Mouse (Mus musculus): Measurements from ENCODE around the gene Macf1.

Macf1 gene

GRCm38 (mm10) chr4:123397643-123398434 is 286.3 kb downstream of the Macf1 start:
- Histone ChIP-seq H3K36me3 (ENCODE audit: insufficient read depth, low read length) (peaks cover 84% of the 10 kb centered on the region), H3K27me3 (ENCODE audit: insufficient read depth, low read length) (no peaks in the 10 kb centered on the region), H3K4me3 (replicated peaks; ENCODE audit: low read length) (no peak overlapping the region), H3K9me3 (ENCODE audit: low read length) (no peaks in the 10 kb centered on the region), H3K4me1 (replicated peaks; ENCODE audit: low read depth, low read length) (peaks cover 14% of the 10 kb centered on the region)
- TF ChIP-seq POU5F1 (IDR thresholded peaks at IDR 0.05; ENCODE audit: borderline replicate concordance, low read length) = no peak
- no peak for TF ChIP-seq CTCF (conservative IDR thresholded peaks at IDR 0.05; ENCODE audit: low read length)
- TF ChIP-seq NANOG (IDR thresholded peaks at IDR 0.05; ENCODE audit: borderline replicate concordance, low read length) = no peak

- no peaks in the 10 kb centered on the region for H3K9me3 ChIP-seq (ENCODE audit: low read length)
- TF ChIP-seq POU5F1 (IDR thresholded peaks at IDR 0.05; ENCODE audit: borderline replicate concordance, low read length) = no peak
- TF ChIP-seq NANOG (IDR thresholded peaks at IDR 0.05; ENCODE audit: borderline replicate concordance, low read length) = no peak
- TF ChIP-seq CTCF (conservative IDR thresholded peaks at IDR 0.05; ENCODE audit: low read length) = no peak
- peaks cover 86% of the 10 kb centered on the region for H3K36me3 ChIP-seq (ENCODE audit: insufficient read depth, low read length)
- H3K4me1 ChIP-seq (replicated peaks; ENCODE audit: low read depth, low read length) = peaks cover 14% of the 10 kb centered on the region
- H3K4me3 ChIP-seq (replicated peaks; ENCODE audit: low read length) = no peak overlapping the region
- H3K27me3 ChIP-seq (ENCODE audit: insufficient read depth, low read length) = no peaks in the 10 kb centered on the region
These were observed 287.1 kb downstream of the Macf1 start for GRCm38 (mm10) chr4:123397049-123397448.

DNA sequence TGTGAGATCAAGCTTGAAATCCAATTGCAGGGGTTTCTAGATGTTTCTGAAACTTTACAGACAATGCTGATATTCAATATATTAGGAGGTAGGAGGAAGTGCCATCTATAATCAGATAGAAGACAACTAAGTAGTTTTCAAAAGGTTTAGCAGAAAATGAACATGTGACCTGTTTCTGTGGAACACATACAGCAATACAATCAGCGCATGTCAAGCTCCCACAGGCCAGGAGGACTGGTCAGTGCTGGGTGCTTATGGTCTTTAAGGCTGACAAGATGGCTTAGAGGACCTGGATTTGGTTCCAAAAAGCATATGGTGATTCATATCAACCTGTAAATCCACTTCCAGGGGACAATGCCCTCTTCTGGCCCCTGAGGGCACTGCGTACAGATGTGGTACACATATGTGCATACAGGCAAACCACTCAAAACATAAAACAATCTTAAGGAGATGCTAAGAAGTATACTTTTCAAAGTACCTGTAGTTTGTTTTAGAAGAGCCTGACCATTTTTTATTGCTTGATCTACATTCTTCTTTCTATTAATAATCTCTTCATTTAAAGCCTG is 288.6 kb downstream of the Macf1 start:
- TF ChIP-seq NANOG (IDR thresholded peaks at IDR 0.05; ENCODE audit: borderline replicate concordance, low read length) (no peak), POU5F1 (IDR thresholded peaks at IDR 0.05; ENCODE audit: borderline replicate concordance, low read length) (no peak), CTCF (conservative IDR thresholded peaks at IDR 0.05; ENCODE audit: low read length) (peak; percentile 60)
- H3K4me3 ChIP-seq (replicated peaks; ENCODE audit: low read length) = no peak overlapping the region
- no peaks in the 10 kb centered on the region for H3K27me3 ChIP-seq (ENCODE audit: insufficient read depth, low read length)
- peaks cover 86% of the 10 kb centered on the region for H3K36me3 ChIP-seq (ENCODE audit: insufficient read depth, low read length)
- no peaks in the 10 kb centered on the region for H3K9me3 ChIP-seq (ENCODE audit: low read length)
- peaks cover 14% of the 10 kb centered on the region for H3K4me1 ChIP-seq (replicated peaks; ENCODE audit: low read depth, low read length)

GRCm38 (mm10) chr4:123394878-123395277 is 289.3 kb downstream of the Macf1 start:
- no peaks in the 10 kb centered on the region for H3K9me3 ChIP-seq (ENCODE audit: low read length)
- TF ChIP-seq NANOG (IDR thresholded peaks at IDR 0.05; ENCODE audit: borderline replicate concordance, low read length) = no peak
- TF ChIP-seq CTCF (conservative IDR thresholded peaks at IDR 0.05; ENCODE audit: low read length) = no peak
- TF ChIP-seq POU5F1 (IDR thresholded peaks at IDR 0.05; ENCODE audit: borderline replicate concordance, low read length) = no peak
- peaks cover 14% of the 10 kb centered on the region for H3K4me1 ChIP-seq (replicated peaks; ENCODE audit: low read depth, low read length)
- peaks cover 89% of the 10 kb centered on the region for H3K36me3 ChIP-seq (ENCODE audit: insufficient read depth, low read length)
- no peaks in the 10 kb centered on the region for H3K27me3 ChIP-seq (ENCODE audit: insufficient read depth, low read length)
- no peak overlapping the region for H3K4me3 ChIP-seq (replicated peaks; ENCODE audit: low read length)

DNA sequence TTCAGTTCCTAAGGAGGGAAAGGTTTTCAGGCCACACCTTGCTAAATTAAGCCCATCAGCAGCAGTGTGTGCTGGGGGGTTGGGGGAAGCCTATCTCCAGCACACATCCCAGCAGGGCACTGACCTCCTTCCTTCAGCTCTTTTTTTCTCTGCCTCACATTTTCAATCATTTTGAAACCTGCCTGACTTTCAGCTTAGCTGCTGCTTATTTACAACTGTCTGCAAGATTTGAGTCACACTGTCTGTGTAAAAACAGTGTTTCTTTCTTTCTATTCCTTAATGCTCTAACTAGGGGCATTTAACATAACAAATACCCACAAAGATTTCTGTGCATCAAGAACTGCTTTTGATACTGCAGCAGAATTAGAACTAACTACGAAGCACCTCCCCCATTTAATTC is 289.9 kb downstream of the Macf1 start:
- Histone ChIP-seq H3K9me3 (ENCODE audit: low read length) (no peaks in the 10 kb centered on the region), H3K4me3 (replicated peaks; ENCODE audit: low read length) (no peak overlapping the region), H3K4me1 (replicated peaks; ENCODE audit: low read depth, low read length) (peaks cover 14% of the 10 kb centered on the region), H3K27me3 (ENCODE audit: insufficient read depth, low read length) (no peaks in the 10 kb centered on the region), H3K36me3 (ENCODE audit: insufficient read depth, low read length) (peaks cover 88% of the 10 kb centered on the region)
- TF ChIP-seq NANOG (IDR thresholded peaks at IDR 0.05; ENCODE audit: borderline replicate concordance, low read length) = no peak
- no peak for TF ChIP-seq CTCF (conservative IDR thresholded peaks at IDR 0.05; ENCODE audit: low read length)
- TF ChIP-seq POU5F1 (IDR thresholded peaks at IDR 0.05; ENCODE audit: borderline replicate concordance, low read length) = no peak

GRCm38 (mm10) chr4:123393004-123393403 is 291.2 kb downstream of the Macf1 start:
- no peaks in the 10 kb centered on the region for H3K9me3 ChIP-seq (ENCODE audit: low read length)
- H3K27me3 ChIP-seq (ENCODE audit: insufficient read depth, low read length) = no peaks in the 10 kb centered on the region
- H3K36me3 ChIP-seq (ENCODE audit: insufficient read depth, low read length) = peaks cover 89% of the 10 kb centered on the region
- no peak overlapping the region for H3K4me3 ChIP-seq (replicated peaks; ENCODE audit: low read length)
- no peak for TF ChIP-seq NANOG (IDR thresholded peaks at IDR 0.05; ENCODE audit: borderline replicate concordance, low read length)
- TF ChIP-seq POU5F1 (IDR thresholded peaks at IDR 0.05; ENCODE audit: borderline replicate concordance, low read length) = no peak
- no peak for TF ChIP-seq CTCF (conservative IDR thresholded peaks at IDR 0.05; ENCODE audit: low read length)
- peaks cover 14% of the 10 kb centered on the region for H3K4me1 ChIP-seq (replicated peaks; ENCODE audit: low read depth, low read length)

- no peak overlapping the region for H3K4me3 ChIP-seq (replicated peaks; ENCODE audit: low read length)
- H3K36me3 ChIP-seq (ENCODE audit: insufficient read depth, low read length) = peaks cover 85% of the 10 kb centered on the region
- H3K9me3 ChIP-seq (ENCODE audit: low read length) = no peaks in the 10 kb centered on the region
- H3K4me1 ChIP-seq (replicated peaks; ENCODE audit: low read depth, low read length) = peaks cover 14% of the 10 kb centered on the region
- no peaks in the 10 kb centered on the region for H3K27me3 ChIP-seq (ENCODE audit: insufficient read depth, low read length)
- TF ChIP-seq CTCF (conservative IDR thresholded peaks at IDR 0.05; ENCODE audit: low read length) (peak; percentile 80), POU5F1 (IDR thresholded peaks at IDR 0.05; ENCODE audit: borderline replicate concordance, low read length) (no peak)
These were observed 292.0 kb downstream of the Macf1 start for GRCm38 (mm10) chr4:123392187-123392586.

- Histone ChIP-seq H3K4me1 (replicated peaks; ENCODE audit: low read depth, low read length) (0 out of 2 replicates have a peak, but pooled peaks cover 2% of the 10 kb centered on the region), H3K27me3 (ENCODE audit: insufficient read depth, low read length) (no peaks in the 10 kb centered on the region), H3K4me3 (replicated peaks; ENCODE audit: low read length) (no peak overlapping the region), H3K36me3 (ENCODE audit: insufficient read depth, low read length) (peaks cover 92% of the 10 kb centered on the region), H3K9me3 (ENCODE audit: low read length) (no peaks in the 10 kb centered on the region)
- no peak for TF ChIP-seq CTCF (conservative IDR thresholded peaks at IDR 0.05; ENCODE audit: low read length)
- no peak for TF ChIP-seq POU5F1 (IDR thresholded peaks at IDR 0.05; ENCODE audit: borderline replicate concordance, low read length)
- TF ChIP-seq NANOG (IDR thresholded peaks at IDR 0.05; ENCODE audit: borderline replicate concordance, low read length) = no peak
These were observed 299.1 kb downstream of the Macf1 start for GRCm38 (mm10) chr4:123385028-123385427.

Measured in E14TG2a.4 (cell line).